ENCODE assay signal across 8 mouse cellular contexts in the genomic region with DNA sequence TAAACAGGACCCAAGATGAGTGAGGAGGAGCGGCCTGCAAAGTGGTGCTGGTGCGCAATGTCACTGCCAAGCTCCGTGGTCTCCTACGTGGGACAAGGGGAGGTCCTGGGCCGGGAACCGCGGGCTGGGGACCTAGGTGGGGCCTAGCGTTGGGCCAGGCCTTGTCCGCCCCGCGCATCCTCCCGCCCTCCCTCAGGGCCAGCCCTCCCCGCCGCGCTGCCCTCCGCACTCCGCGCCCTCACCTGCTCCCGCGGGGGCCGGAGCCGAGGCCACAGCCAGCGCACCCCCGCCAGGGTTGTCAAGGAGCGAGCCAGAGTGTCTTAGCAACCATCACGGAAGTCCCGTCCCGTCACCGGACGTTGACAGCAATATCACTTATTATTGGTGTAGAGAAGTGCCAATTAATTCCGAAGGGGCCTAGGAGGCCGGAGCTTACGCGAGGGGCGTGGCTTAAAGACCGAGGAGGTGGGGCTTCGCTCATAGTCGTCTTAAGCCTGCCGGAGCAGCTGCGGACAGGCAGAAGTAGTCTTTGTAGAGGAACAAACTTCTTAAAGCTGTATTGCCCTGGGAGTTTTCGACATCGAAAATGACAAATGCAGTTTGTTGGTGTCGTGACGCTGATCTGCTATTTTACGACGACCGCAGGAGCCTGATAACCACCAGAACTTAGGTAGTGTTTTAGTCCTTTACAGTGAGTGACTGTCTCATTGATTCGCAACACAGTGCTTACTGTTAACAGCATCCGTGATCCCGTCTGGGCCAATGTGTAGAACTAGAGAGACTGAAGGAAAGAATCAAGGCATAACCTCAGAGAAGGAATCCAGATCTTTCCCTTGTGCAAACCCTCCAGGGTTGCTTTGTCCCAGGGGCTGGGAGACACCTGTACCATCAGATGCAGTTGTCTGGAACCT. TPM values are rescaled to one million over a fixed set of nuclear protein-coding genes. Genes with fewer than 3 reads are reported as not detected.
DNase-seq lines count a peak whose midpoint lies in the region; ATAC-seq and TF ChIP-seq lines count a peak whose summit lies in the region.

No protein-coding gene starts in this region.

- H3K4me1 ChIP-seq in bone marrow macrophage, adult 2 months (ENCODE audit: control insufficient read depth, insufficient read depth, low read length), result peaks cover 30% of the 10 kb centered on the region
- H3K4me1 ChIP-seq in embryonic fibroblast, embryonic 13.5 days (ENCODE audit: control insufficient read depth, insufficient read depth, low read length), result peaks cover 10% of the 10 kb centered on the region; the same call in 1 of the 2 replicates
- peaks cover 7% of the 10 kb centered on the region; the same call in 1 of the 2 replicates for H3K4me1 ChIP-seq in kidney, embryonic 14.5 days (ENCODE audit: control insufficient read depth, insufficient read depth, low read length)
- H3K4me1 ChIP-seq in limb, embryonic 15.5 days, result peaks cover 31% of the 10 kb centered on the region

- TF ChIP-seq POLR2A in bone marrow macrophage, adult 2 months (IDR thresholded peaks at IDR 0.05; ENCODE audit: borderline replicate concordance, low read depth, low read length), result no peak
- TF ChIP-seq POLR2A in embryonic fibroblast, embryonic 13.5 days (IDR thresholded peaks at IDR 0.05; ENCODE audit: low read depth, low read length), result peak; percentile 78

- peak overlapping the region; percentile 67 for H3K9ac ChIP-seq in kidney, embryonic 14.5 days (ENCODE audit: low read depth, low read length)
- H3K9ac ChIP-seq in limb, embryonic 15.5 days, result peak overlapping the region; percentile 66

- TF ChIP-seq CTCF in bone marrow macrophage, adult 2 months (IDR thresholded peaks at IDR 0.05; ENCODE audit: low read depth, low read length), result no peak
- TF ChIP-seq CTCF in embryonic fibroblast, embryonic 13.5 days (IDR thresholded peaks at IDR 0.05; ENCODE audit: borderline replicate concordance, insufficient read depth, low read length), result no peak

- H3K4me2 ChIP-seq in kidney, embryonic 14.5 days (replicated peaks; ENCODE audit: low read depth, low read length), result peak overlapping the region; percentile 56
- peak overlapping the region; percentile 66 for H3K4me2 ChIP-seq in limb, embryonic 15.5 days

- peak overlapping the region; percentile 49 for H3K27ac ChIP-seq in bone marrow macrophage, adult 2 months (ENCODE audit: insufficient read depth, low read depth, low read length)
- peak overlapping the region; percentile 5; the same call in 1 of the 2 replicates for H3K27ac ChIP-seq in embryonic fibroblast, embryonic 13.5 days (ENCODE audit: insufficient read depth, low read length)
- peak overlapping the region; percentile 45; the same call in 1 of the 2 replicates for H3K27ac ChIP-seq in kidney, embryonic 14.5 days (ENCODE audit: low read depth, low read length)
- peak overlapping the region; percentile 82 for H3K27ac ChIP-seq in limb, embryonic 15.5 days

- under 1% methylated on average over 49 of the region's 50 CpGs for WGBS in kidney, embryonic 14.5 days
- WGBS in limb, embryonic 15.5 days, result under 1% methylated on average over 50 of the region's 50 CpGs

- no peaks in the 10 kb centered on the region for H3K27me3 ChIP-seq in kidney, embryonic 14.5 days (ENCODE audit: control insufficient read depth, insufficient read depth, low read length)
- H3K27me3 ChIP-seq in limb, embryonic 15.5 days, result no peaks in the 10 kb centered on the region

- peak overlapping the region; percentile 75 for H3K4me3 ChIP-seq in bone marrow macrophage, adult 2 months (ENCODE audit: insufficient read depth, low read length)
- H3K4me3 ChIP-seq in embryonic fibroblast, embryonic 13.5 days (ENCODE audit: insufficient read depth, low read length), result peak overlapping the region; percentile 78
- H3K4me3 ChIP-seq in kidney, embryonic 14.5 days (ENCODE audit: low read length), result peak overlapping the region; percentile 73
- H3K4me3 ChIP-seq in limb, embryonic 15.5 days, result peak overlapping the region; percentile 95

- ATAC-seq in kidney, embryonic 14.5 days (ENCODE audit: low FRiP score, low TSS enrichment), result peak; percentile 99
- peak; percentile 95 for ATAC-seq in limb, embryonic 15.5 days (ENCODE audit: insufficient number of reproducible peaks, low FRiP score, low TSS enrichment, low read depth)

- H3K36me3 ChIP-seq in kidney, embryonic 14.5 days (ENCODE audit: control insufficient read depth, insufficient read depth, low read length), result no peaks in the 10 kb centered on the region
- no peaks in the 10 kb centered on the region for H3K36me3 ChIP-seq in limb, embryonic 15.5 days

- H3K9me3 ChIP-seq in kidney, embryonic 14.5 days (ENCODE audit: control insufficient read depth, low read length), result no peaks in the 10 kb centered on the region
- H3K9me3 ChIP-seq in limb, embryonic 15.5 days, result no peaks in the 10 kb centered on the region

- peak; percentile 98 for DNase-seq in A20 (ENCODE audit: low read depth, low spot score)
- peak; percentile 98 to 99 for DNase-seq in heart, adult 9 months (ENCODE audit: low spot score in 2 of 2)
- peak; percentile 94 to 95 for DNase-seq in monocyte, adult 2 months (ENCODE audit: low read depth in 1 of 2, low spot score in 2 of 2)
- peak; percentile 95 to 96 for DNase-seq in spleen, postnatal 36 days (ENCODE audit: low spot score in 2 of 2)

RNA-seq across cellular contexts. Expression of gene Dnal4, which starts 3.3 kb away (rescaled TPM):
- polyA plus RNA-seq in bone marrow macrophage, adult 2 months (2012; ENCODE audit: insufficient read depth, insufficient read length, missing spikeins), result 23.9 and 26.0 TPM in 2 replicates
- 20.9 and 25.2 TPM in 2 replicates for polyA plus RNA-seq in embryonic fibroblast, embryonic 13.5 days (2011; ENCODE audit: insufficient read length, low read depth, missing spikeins)
- polyA plus RNA-seq in kidney, embryonic 14.5 days (2014; fragmentation: Nextera tagmentation; extraction: Ambion mirVana), result 60.1 and 61.6 TPM in 2 replicates
- polyA plus RNA-seq in limb, embryonic 15.5 days (2015; fragmentation: Nextera tagmentation; extraction: Ambion mirVana), result 67.1 and 70.2 TPM in 2 replicates

RNA-seq across cellular contexts. Expression of gene Nptxr, which starts 30.2 kb away (rescaled TPM):
- polyA plus RNA-seq in bone marrow macrophage, adult 2 months (2012; ENCODE audit: insufficient read depth, insufficient read length, missing spikeins), result 3.1 and 4.5 TPM in 2 replicates
- polyA plus RNA-seq in embryonic fibroblast, embryonic 13.5 days (2011; ENCODE audit: insufficient read length, low read depth, missing spikeins), result 7.5 and 9.7 TPM in 2 replicates
- 0.50 and 1.8 TPM in 2 replicates for polyA plus RNA-seq in kidney, embryonic 14.5 days (2014; fragmentation: Nextera tagmentation; extraction: Ambion mirVana)
- 5.4 and 6.5 TPM in 2 replicates for polyA plus RNA-seq in limb, embryonic 15.5 days (2015; fragmentation: Nextera tagmentation; extraction: Ambion mirVana)

RNA-seq across cellular contexts. Expression of gene Sun2, which starts 32.0 kb away (rescaled TPM):
- polyA plus RNA-seq in bone marrow macrophage, adult 2 months (2012; ENCODE audit: insufficient read depth, insufficient read length, missing spikeins), result 57.1 and 63.2 TPM in 2 replicates
- 42.8 and 43.3 TPM in 2 replicates for polyA plus RNA-seq in embryonic fibroblast, embryonic 13.5 days (2011; ENCODE audit: insufficient read length, low read depth, missing spikeins)
- 5.1 and 6.9 TPM in 2 replicates for polyA plus RNA-seq in kidney, embryonic 14.5 days (2014; fragmentation: Nextera tagmentation; extraction: Ambion mirVana)
- 5.4 and 6.0 TPM in 2 replicates for polyA plus RNA-seq in limb, embryonic 15.5 days (2015; fragmentation: Nextera tagmentation; extraction: Ambion mirVana)

RNA-seq across cellular contexts. Expression of gene Npcd, which starts 59.7 kb away (rescaled TPM):
- polyA plus RNA-seq in bone marrow macrophage, adult 2 months (2012; ENCODE audit: insufficient read depth, insufficient read length, missing spikeins), result not detected in 2 replicates
- polyA plus RNA-seq in embryonic fibroblast, embryonic 13.5 days (2011; ENCODE audit: insufficient read length, low read depth, missing spikeins), result 1.0 TPM in 1 of 2 replicates, not detected in the other
- polyA plus RNA-seq in kidney, embryonic 14.5 days (2014; fragmentation: Nextera tagmentation; extraction: Ambion mirVana), result 0.22 TPM in 1 of 2 replicates, not detected in the other
- 0.32 TPM in 1 of 2 replicates, not detected in the other for polyA plus RNA-seq in limb, embryonic 15.5 days (2015; fragmentation: Nextera tagmentation; extraction: Ambion mirVana)

Comparison
In these comparisons a context has a peak if more than half of its experiments do, and no peak if none do; other contexts are left out.
1. Peak in every context shown above with its lines: DNase-seq, ATAC-seq, H3K4me3 ChIP-seq and H3K27ac ChIP-seq.
2. H3K27ac ChIP-seq: peak in every context shown above with its lines; median percentile 82 in limb, embryonic 15.5 days; 49 in bone marrow macrophage, adult 2 months; 45 in kidney, embryonic 14.5 days; 5 in embryonic fibroblast, embryonic 13.5 days.